Mouse (Mus musculus) myocyte (in vitro differentiated cells): ENCODE data around the gene Med8.

Source experiments
- CEBPB ChIP-seq: IDR thresholded peaks from 2 replicates; pipeline ENCODE4 v1.6.1; 2011; ENCODE audit warnings: mild to moderate bottlenecking, moderate library complexity; ENCODE audit not compliant: poor library complexity, insufficient read depth, severe bottlenecking
- E2F4 ChIP-seq: IDR thresholded peaks from one replicate; pipeline ENCODE4 v1.6.1; 2011; ENCODE audit warnings: mild to moderate bottlenecking, control low read depth, moderate library complexity; ENCODE audit not compliant: insufficient read depth
- MAX ChIP-seq: IDR thresholded peaks from one replicate; pipeline ENCODE4 v1.6.1; 2011; ENCODE audit warnings: low read depth, mild to moderate bottlenecking, control low read depth
- MYOD1 ChIP-seq, 3 experiments: IDR thresholded peaks; one replicate each; pipeline ENCODE4 v1.6.1; 2011; ENCODE audit warnings: control low read depth in 2 of 3, low read depth in 2 of 3, mild to moderate bottlenecking in 2 of 3, moderate library complexity in 1 of 3; ENCODE audit not compliant: insufficient read length in 2 of 3, control insufficient read depth in 1 of 3
- MYOG ChIP-seq, 3 experiments: IDR thresholded peaks; one replicate each; pipeline ENCODE4 v1.6.1; 2011; ENCODE audit warnings: control low read depth in 2 of 3, low read depth in 2 of 3, mild to moderate bottlenecking in 2 of 3; ENCODE audit not compliant: insufficient read length in 2 of 3, control insufficient read depth in 1 of 3, insufficient read depth in 1 of 3
- POLR2A ChIP-seq: IDR thresholded peaks from one replicate; pipeline ENCODE4 v1.6.1; 2011; ENCODE audit warnings: low read depth, mild to moderate bottlenecking, control low read depth, moderate library complexity; ENCODE audit not compliant: insufficient read length
- POLR2AphosphoS2 ChIP-seq: IDR thresholded peaks from one replicate; pipeline ENCODE4 v1.6.1; 2011; ENCODE audit warnings: low read depth, control low read depth; ENCODE audit not compliant: insufficient read length
- TCF12 ChIP-seq: IDR thresholded peaks from one replicate; pipeline ENCODE4 v1.6.1; 2011; ENCODE audit warnings: mild to moderate bottlenecking, control low read depth; ENCODE audit not compliant: poor library complexity, insufficient read depth, severe bottlenecking
- USF1 ChIP-seq: IDR thresholded peaks from one replicate; pipeline ENCODE4 v1.6.1; 2011; ENCODE audit warnings: low read depth, mild to moderate bottlenecking, control low read depth, moderate library complexity

- TF ChIP-seq USF1 (no peak), POLR2A (no peak), MAX (no peak), POLR2AphosphoS2 (no peak), E2F4 (no peak), CEBPB (no peak), MYOG (IDR thresholded peaks at IDR 0.05; ENCODE audit: control insufficient read depth in 1 of 3, insufficient read depth in 1 of 3, insufficient read length in 2 of 3, low read depth in 2 of 3) (no peak), MYOD1 (IDR thresholded peaks at IDR 0.05; ENCODE audit: control insufficient read depth in 1 of 3, insufficient read length in 2 of 3, low read depth in 2 of 3) (no peak), TCF12 (no peak)
Measured at GRCm38 (mm10) chr4:118432332-118432731, 23.2 kb downstream of the Med8 start.
